Mouse (Mus musculus) gastrocnemius, adult 8-10 months (tissue): ENCODE results near the gene Gm10424. TPM values are rescaled to one million over a fixed set of nuclear protein-coding genes. Genes with fewer than 3 reads are reported as not detected.
"Not testable (repeated sequence)": the region's sequence is repeated elsewhere in the genome, so short reads cannot be mapped to it uniquely, and the experiment has no call there.

Experiments used
- DNase-seq, 2 experiments: peaks; one replicate each; pipeline ENCODE4 v3.0.0; 2022; ENCODE audit warnings: low spot score in 2 of 2
- total RNA-seq, 4 experiments: library from RNA; stranded (reverse); gene quantifications; 2 replicates each; pipeline ENCODE4 v1.2.4; 2022

Gm10424 gene
- total RNA-seq = not detected

- not testable (repeated sequence) for DNase-seq
These were observed at the start of gene Gm10424 for GRCm38 (mm10) chr5:95272668-95273067. Gene Gm10424, minus strand, starts transcription at chr5:95272768.

DNA sequence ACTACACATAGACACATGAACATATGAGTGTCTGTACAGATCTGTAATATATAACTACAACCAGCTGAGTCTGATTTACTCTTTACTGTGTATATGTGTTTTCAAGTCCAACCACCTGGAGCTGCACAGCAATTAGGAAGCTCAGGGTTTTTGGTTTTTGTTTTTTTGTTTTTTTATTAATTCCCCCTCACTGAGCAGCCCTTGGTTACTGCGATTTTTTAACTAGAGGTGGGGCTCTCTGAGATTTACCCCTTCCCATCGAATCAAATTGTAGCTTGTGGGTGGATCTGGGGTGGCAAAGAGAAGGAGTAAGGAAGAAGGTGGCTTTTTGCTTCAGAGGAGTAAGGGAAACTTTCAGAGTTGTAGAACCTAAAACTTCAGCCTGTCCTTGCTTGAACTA lies 33.0 kb upstream of the Gm10424 start, which contains the start of gene Gm3259:
Gm3259 (plus strand) TSS at position 301 of the 400 bp plus-strand sequence.
- DNase-seq = not testable (repeated sequence)

Other genes starting within 250 kb of the Gm10424 start
- gene Gm7942, start 165.8 kb downstream of the Gm10424 start, total RNA-seq = not detected
- gene Gm16513, start 90.1 kb downstream of the Gm10424 start, total RNA-seq = not detected
- gene Gm3259, start 33.1 kb upstream of the Gm10424 start, total RNA-seq = not detected
- not detected for gene D5Ertd577e, start 184.0 kb upstream of the Gm10424 start, total RNA-seq
- not detected for gene Gm3286, start 238.0 kb upstream of the Gm10424 start, total RNA-seq